Mouse (Mus musculus) neural tube, embryonic 13.5 days (tissue): ENCODE measurements around the gene Ntn4. TPM values are rescaled to one million over a fixed set of nuclear protein-coding genes. Genes with fewer than 3 reads are reported as not detected.

Experiments
- ATAC-seq: fragments of 200-750 bp; cut with Nextera tagmentation; 2 replicates; pipeline ENCODE4 v1.8.0; 2017; ENCODE audit warnings: low read depth, mild to moderate bottlenecking, moderate TSS enrichment, moderate library complexity
- H3K27ac ChIP-seq: fragments of 300-500 bp; sonication (generic); replicated peaks from 2 replicates; pipeline ENCODE4 v1.5.1; 2015; ENCODE audit warnings: moderate library complexity, mild to moderate bottlenecking, inconsistent platforms
- H3K27me3 ChIP-seq: fragments of 300-500 bp; sonication (generic); 2 replicates; pipeline ENCODE4 v1.6.1; 2015; ENCODE audit warnings: mild to moderate bottlenecking, inconsistent platforms
- H3K36me3 ChIP-seq: fragments of 300-500 bp; sonication (generic); 2 replicates; pipeline ENCODE4 v1.6.1; 2015; ENCODE audit warnings: mild to moderate bottlenecking, inconsistent platforms
- H3K4me1 ChIP-seq: fragments of 300-500 bp; sonication (generic); replicated peaks from 2 replicates; pipeline ENCODE4 v1.6.1; 2015; ENCODE audit warnings: inconsistent platforms
- H3K4me2 ChIP-seq: fragments of 300-500 bp; sonication (generic); 2 replicates; pipeline ENCODE4 v1.6.1; 2015; ENCODE audit warnings: inconsistent platforms, mild to moderate bottlenecking, moderate library complexity
- H3K4me3 ChIP-seq: fragments of 300-500 bp; sonication (generic); 2 replicates; pipeline ENCODE4 v1.5.1; 2015; ENCODE audit warnings: mild to moderate bottlenecking, inconsistent platforms
- H3K9ac ChIP-seq: fragments of 300-500 bp; sonication (generic); 2 replicates; pipeline ENCODE4 v1.6.1; 2015; ENCODE audit warnings: moderate library complexity, mild to moderate bottlenecking, inconsistent platforms
- H3K9me3 ChIP-seq: fragments of 300-500 bp; sonication (generic); 2 replicates; pipeline ENCODE4 v1.6.1; 2016; ENCODE audit warnings: inconsistent platforms
- WGBS: fragments of 180-500 bp; shearing (Covaris S2); methylation state at CpG from one replicate; pipeline ENCODE4 v1.1.7; 2015; 5-methylcytosine and 5-hydroxymethylcytosine counted together
- polyA plus RNA-seq: library from polyadenylated mRNA; unstranded; fragments of >200 nt; fragmentation: Nextera tagmentation; extraction: Ambion mirVana; gene quantifications from 2 replicates; pipeline ENCODE4 v1.2.1, GENCODE M21; 2015

Ntn4 gene
- polyA plus RNA-seq, 1 experiment from 2014 or later: 0.93 TPM

DNA sequence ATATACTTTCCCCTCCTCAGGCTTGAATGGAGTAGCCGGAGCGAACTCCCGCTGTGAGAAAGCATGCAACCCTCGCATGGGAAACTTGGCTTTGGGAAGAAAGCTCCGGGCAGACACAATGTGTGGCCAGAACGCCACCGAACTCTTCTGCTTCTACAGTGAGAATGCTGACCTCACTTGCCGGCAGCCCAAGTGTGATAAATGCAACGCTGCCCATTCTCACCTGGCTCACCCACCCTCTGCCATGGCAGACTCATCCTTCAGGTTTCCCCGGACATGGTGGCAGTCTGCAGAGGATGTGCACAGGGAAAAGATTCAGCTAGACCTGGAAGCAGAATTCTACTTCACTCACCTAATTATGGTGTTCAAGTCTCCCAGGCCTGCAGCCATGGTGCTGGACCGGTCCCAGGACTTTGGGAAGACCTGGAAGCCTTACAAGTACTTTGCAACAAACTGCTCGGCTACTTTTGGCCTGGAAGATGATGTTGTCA is 4.0 kb downstream of the Ntn4 start:
- Histone ChIP-seq H3K4me3 (no peak overlapping the region), H3K27me3 (no peaks in the 10 kb centered on the region), H3K36me3 (peaks cover 14% of the 10 kb centered on the region), H3K4me1 (peaks cover 38% of the 10 kb centered on the region), H3K9ac (no peak overlapping the region), H3K9me3 (no peaks in the 10 kb centered on the region), H3K4me2 (no peak overlapping the region), H3K27ac (no peak overlapping the region)
- ATAC-seq: no peak
- WGBS: 74% methylated on average over 12 of the region's 12 CpGs

DNA sequence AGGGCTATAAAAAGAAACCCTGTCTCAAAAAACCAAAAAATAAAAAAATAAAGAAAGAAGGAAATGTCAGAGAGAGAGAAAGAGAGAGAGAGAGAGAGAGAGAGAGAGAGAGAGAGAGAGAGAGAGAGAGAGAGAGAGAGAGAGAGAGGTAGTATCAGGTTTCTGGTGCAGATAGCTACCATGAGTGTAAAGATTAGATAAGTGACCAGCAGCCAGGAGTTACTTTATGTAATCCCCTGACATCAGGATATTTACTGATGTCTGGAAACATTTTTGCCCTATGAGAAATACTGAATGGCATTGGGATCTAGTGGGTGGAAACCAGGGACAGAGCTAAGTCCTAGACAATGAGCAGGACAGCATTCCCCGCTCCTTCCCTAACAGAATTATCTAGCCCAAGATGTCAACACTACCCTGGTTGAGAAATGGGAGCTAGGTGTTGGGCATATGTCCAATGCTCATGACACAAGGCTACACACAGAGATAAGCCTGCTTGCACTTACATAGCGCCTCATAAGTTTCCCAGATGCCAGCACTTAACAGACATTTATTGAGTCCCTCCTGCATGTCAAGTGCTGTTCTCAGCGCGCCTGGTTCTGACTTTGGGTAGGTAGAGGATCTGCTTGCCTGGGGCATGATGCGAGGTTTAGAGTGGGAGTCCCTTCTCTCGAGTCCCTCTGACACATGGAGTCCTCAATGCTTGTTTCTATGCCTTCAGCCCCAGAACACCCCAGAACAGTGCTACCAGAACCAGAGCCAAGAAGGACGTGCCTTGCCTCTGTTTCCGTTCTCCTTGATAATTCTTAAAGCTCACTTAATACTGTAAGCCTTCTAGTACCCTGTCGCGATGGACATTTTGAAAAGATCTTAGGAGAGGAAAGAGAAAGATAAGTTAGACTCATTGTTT is 7.4 kb downstream of the Ntn4 start:
- no peak for ATAC-seq
- H3K27me3 ChIP-seq: no peaks in the 10 kb centered on the region
- H3K36me3 ChIP-seq: peaks cover 17% of the 10 kb centered on the region
- H3K4me1 ChIP-seq: peaks cover 14% of the 10 kb centered on the region
- H3K4me2 ChIP-seq: no peak overlapping the region
- H3K9ac ChIP-seq: no peak overlapping the region
- no peak overlapping the region for H3K4me3 ChIP-seq
- WGBS: 91% methylated on average over 10 of the region's 10 CpGs
- H3K27ac ChIP-seq: no peak overlapping the region
- H3K9me3 ChIP-seq: no peaks in the 10 kb centered on the region

DNA sequence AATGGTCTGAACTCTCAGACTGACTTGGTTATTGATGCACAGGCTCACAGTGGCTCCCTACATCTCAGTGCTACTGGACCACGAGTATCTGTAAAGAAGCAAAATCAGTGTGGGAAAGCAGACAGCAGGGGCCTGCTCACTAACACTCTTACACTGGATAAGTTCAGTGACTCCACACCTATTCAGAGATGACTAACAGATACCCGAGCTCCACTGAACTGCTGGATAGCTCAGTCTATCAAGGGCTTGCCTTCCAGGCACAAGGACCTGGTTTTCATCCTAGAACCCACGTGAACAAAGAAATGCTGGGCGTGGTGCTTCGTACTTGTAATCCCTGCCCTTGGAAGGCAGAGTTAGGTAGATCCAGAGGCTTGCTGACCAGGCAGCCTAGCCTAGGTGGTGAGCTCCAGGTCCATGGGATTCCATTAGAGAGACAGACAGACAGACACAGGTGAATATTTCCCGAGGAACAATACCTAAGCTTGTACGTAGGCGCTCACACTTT is 8.2 kb downstream of the Ntn4 start:
- no peak overlapping the region for H3K27ac ChIP-seq
- no peak overlapping the region for H3K4me3 ChIP-seq
- WGBS: 90% methylated on average over 8 of the region's 8 CpGs
- H3K27me3 ChIP-seq: no peaks in the 10 kb centered on the region
- peaks cover 17% of the 10 kb centered on the region for H3K36me3 ChIP-seq
- H3K9ac ChIP-seq: no peak overlapping the region
- H3K4me2 ChIP-seq: no peak overlapping the region
- H3K4me1 ChIP-seq: 0 out of 2 replicates have a peak, but pooled peaks cover 8% of the 10 kb centered on the region
- H3K9me3 ChIP-seq: no peaks in the 10 kb centered on the region
- ATAC-seq: no peak

DNA sequence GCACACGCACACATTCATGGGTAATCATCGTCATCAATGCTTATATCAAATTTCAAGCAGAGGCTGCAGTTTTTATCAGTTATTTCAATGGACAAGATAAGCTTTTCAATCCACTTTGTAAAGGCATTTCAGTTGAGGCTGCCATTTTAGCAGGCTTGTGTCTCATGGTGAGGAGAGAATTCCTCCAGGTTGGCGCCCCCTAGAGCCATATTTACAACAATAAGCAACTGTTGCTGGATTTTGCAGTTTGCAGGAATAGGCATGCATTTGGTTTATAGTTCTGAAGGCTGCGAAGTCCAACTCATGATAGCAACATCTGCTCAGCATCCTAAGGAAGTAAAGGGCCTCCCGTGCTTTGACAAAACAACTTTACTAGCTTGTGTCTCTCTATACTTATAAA is 8.6 kb downstream of the Ntn4 start:
- Histone ChIP-seq H3K4me3 (no peak overlapping the region), H3K9ac (no peak overlapping the region), H3K36me3 (peaks cover 17% of the 10 kb centered on the region), H3K4me1 (0 out of 2 replicates have a peak, but pooled peaks cover 8% of the 10 kb centered on the region), H3K4me2 (no peak overlapping the region), H3K9me3 (no peaks in the 10 kb centered on the region), H3K27ac (no peak overlapping the region), H3K27me3 (no peaks in the 10 kb centered on the region)
- WGBS: 81% methylated on average over 5 of the region's 5 CpGs
- ATAC-seq: no peak

DNA sequence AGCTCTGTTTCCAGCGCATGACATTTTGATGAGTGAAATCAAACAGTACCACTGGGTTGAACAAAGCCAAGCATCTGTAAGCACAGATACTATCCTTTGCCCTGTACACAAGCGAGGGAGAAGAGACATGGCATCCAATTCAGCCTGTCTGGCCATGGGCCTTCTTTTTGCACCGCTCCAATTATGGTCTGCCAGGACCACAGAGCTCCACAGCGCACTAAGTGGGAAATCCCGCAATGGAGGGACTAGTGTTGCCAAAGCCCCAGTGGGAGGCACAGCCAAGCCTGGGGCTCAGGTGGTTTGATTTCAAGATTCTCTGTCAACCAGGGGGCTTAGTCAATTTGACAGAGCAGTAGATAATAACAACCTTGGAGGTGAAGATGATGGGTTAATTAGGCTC is 9.1 kb downstream of the Ntn4 start:
- no peak overlapping the region for H3K9ac ChIP-seq
- WGBS: 86% methylated on average over 5 of the region's 5 CpGs
- no peak overlapping the region for H3K4me3 ChIP-seq
- H3K4me2 ChIP-seq: no peak overlapping the region
- no peaks in the 10 kb centered on the region for H3K9me3 ChIP-seq
- H3K36me3 ChIP-seq: peaks cover 17% of the 10 kb centered on the region
- no peak for ATAC-seq
- 0 out of 2 replicates have a peak, but pooled peaks cover 8% of the 10 kb centered on the region for H3K4me1 ChIP-seq
- H3K27me3 ChIP-seq: no peaks in the 10 kb centered on the region
- no peak overlapping the region for H3K27ac ChIP-seq

DNA sequence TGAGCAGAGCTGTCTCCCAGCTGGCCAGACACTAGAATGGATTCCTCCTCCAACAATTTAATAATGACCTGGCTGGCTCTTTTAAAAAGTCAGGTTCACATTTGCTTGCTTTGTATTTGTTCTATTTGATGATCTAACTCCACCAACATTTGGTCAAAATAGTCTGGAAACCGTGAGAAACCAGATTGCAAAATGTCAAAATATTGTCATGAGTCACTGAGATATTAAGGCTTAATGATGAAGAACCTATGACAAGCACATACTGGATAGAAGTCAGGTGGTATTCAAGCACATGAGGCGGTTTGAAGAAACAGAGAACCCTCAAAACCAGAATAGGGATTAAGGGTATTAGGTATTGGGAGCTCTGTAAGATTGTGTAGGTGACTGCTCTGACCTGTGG is 12.8 kb downstream of the Ntn4 start:
- no peaks in the 10 kb centered on the region for H3K9me3 ChIP-seq
- 0 out of 2 replicates have a peak, but pooled peaks cover 2% of the 10 kb centered on the region for H3K4me1 ChIP-seq
- ATAC-seq: no peak
- no peak overlapping the region for H3K4me3 ChIP-seq
- H3K36me3 ChIP-seq: 0 out of 2 replicates have a peak, but pooled peaks cover 3% of the 10 kb centered on the region
- WGBS: 79% methylated on average over 2 of the region's 2 CpGs
- H3K9ac ChIP-seq: no peak overlapping the region
- no peak overlapping the region for H3K4me2 ChIP-seq
- no peaks in the 10 kb centered on the region for H3K27me3 ChIP-seq
- H3K27ac ChIP-seq: no peak overlapping the region

DNA sequence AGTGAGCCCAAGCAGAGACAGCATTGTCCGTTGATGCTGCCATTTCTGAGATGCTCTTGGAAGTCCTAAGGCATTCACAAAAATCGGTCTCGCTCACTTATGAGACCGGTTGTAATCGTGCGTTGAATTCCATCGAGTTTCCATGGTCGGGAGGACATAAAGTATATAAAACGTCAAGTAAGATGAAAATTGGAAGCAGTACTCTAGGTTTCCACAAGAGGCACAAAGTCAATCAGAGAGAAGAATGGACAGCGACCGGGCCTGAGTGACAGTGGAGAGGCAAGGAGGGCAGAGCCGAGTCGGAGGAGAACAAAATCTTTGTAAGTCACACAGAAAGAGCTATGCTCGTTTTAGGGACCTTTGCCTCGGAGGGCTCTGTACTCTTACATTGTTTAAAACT is 14.9 kb downstream of the Ntn4 start:
- ATAC-seq: no peak
- no peak overlapping the region for H3K9ac ChIP-seq
- H3K4me3 ChIP-seq: no peak overlapping the region
- H3K9me3 ChIP-seq: 0 out of 2 replicates have a peak, but pooled peaks cover 2% of the 10 kb centered on the region
- WGBS: 80% methylated on average over 15 of the region's 15 CpGs
- H3K4me1 ChIP-seq: no peaks in the 10 kb centered on the region
- no peaks in the 10 kb centered on the region for H3K27me3 ChIP-seq
- 0 out of 2 replicates have a peak, but pooled peaks cover 3% of the 10 kb centered on the region for H3K36me3 ChIP-seq
- no peak overlapping the region for H3K27ac ChIP-seq
- H3K4me2 ChIP-seq: no peak overlapping the region

DNA sequence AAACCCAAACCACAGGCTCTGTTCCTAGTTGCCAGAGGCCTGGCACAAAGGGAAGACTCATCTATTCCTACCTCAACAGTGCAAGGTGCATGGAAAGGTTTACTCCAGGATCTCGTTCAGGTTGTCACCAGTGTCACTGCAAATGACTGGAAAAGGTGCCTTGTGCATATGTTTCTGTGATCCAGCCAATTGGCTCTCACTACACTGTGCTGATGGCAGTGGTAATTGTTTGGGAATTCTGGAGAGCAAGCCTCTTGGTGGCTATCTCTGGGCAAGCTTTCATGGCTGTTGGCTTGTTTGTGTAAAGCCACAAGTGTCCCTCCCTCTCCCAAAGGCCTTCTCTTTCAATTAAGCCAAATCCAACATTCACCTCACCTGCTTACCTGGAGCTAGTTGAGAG is 19.3 kb downstream of the Ntn4 start:
- 95% methylated on average over 1 of the region's 1 CpGs for WGBS

DNA sequence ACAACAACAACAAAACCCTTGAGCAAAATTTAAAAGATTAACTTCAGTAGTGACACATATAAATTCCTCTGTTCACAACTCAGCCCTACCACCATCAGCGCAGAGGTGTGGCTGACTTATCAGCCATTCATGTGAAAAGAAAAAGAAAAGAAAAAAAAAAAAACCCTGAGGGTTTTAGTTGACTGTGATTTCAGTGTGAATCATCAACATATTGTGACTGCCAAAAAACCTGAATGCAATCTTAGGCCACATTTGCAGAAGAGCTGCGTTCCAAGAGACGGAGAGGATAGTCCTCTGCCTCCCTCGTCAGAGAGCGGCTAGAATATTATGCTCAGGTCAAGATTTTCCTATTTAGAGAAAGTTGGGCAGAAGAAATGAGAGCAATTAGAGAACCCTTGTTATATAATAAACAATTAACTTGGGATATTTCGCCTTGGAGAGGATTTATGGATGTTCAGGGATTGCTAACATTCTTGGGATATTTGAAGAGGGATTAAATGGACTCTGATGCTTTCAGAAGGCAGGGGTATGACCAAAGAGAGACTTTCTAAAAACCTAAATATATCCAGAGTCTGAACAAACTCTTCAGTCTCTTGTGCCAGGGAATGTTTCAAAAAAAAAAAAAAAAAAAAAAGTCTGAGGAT is 21.0 kb downstream of the Ntn4 start:
- H3K4me2 ChIP-seq: no peak overlapping the region
- WGBS: 86% methylated on average over 6 of the region's 6 CpGs
- no peak overlapping the region for H3K9ac ChIP-seq
- H3K4me3 ChIP-seq: no peak overlapping the region
- H3K36me3 ChIP-seq: no peaks in the 10 kb centered on the region
- ATAC-seq: no peak
- H3K4me1 ChIP-seq: no peaks in the 10 kb centered on the region
- H3K27me3 ChIP-seq: no peaks in the 10 kb centered on the region
- no peak overlapping the region for H3K27ac ChIP-seq
- 0 out of 2 replicates have a peak, but pooled peaks cover 2% of the 10 kb centered on the region for H3K9me3 ChIP-seq

More for the DNA sequence above, 19.3 kb downstream of the Ntn4 start:
- H3K9me3 ChIP-seq: 0 out of 2 replicates have a peak, but pooled peaks cover 2% of the 10 kb centered on the region
- H3K9ac ChIP-seq: no peak overlapping the region
- H3K27me3 ChIP-seq: no peaks in the 10 kb centered on the region
- no peaks in the 10 kb centered on the region for H3K4me1 ChIP-seq
- no peak overlapping the region for H3K4me3 ChIP-seq
- no peak overlapping the region for H3K27ac ChIP-seq
- H3K4me2 ChIP-seq: no peak overlapping the region
- no peaks in the 10 kb centered on the region for H3K36me3 ChIP-seq
- no peak for ATAC-seq

DNA sequence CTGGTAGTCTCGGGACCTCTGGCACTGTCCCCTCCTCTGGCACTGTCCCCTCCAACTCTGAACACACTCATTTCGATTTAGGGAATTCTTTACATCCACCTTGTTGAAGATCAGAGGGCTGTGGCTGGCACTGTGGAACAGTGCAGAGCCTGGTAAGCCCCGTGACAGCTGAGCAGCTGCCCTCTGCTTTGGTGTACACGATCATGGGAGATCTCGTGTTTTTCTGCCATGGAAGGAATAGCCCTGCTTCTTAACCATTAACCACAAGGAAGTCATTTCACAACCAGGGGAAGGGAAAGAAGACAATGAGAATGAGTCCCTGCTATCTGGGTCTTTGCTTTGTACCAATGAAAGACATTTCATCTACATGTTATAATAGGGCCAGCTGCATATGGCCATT is 21.5 kb downstream of the Ntn4 start:
- Histone ChIP-seq H3K9ac (no peak overlapping the region), H3K27ac (no peak overlapping the region), H3K27me3 (no peaks in the 10 kb centered on the region), H3K9me3 (0 out of 2 replicates have a peak, but pooled peaks cover 2% of the 10 kb centered on the region), H3K4me2 (no peak overlapping the region), H3K36me3 (no peaks in the 10 kb centered on the region), H3K4me1 (no peaks in the 10 kb centered on the region), H3K4me3 (no peak overlapping the region)
- ATAC-seq: no peak
- WGBS: 75% methylated on average over 5 of the region's 5 CpGs

DNA sequence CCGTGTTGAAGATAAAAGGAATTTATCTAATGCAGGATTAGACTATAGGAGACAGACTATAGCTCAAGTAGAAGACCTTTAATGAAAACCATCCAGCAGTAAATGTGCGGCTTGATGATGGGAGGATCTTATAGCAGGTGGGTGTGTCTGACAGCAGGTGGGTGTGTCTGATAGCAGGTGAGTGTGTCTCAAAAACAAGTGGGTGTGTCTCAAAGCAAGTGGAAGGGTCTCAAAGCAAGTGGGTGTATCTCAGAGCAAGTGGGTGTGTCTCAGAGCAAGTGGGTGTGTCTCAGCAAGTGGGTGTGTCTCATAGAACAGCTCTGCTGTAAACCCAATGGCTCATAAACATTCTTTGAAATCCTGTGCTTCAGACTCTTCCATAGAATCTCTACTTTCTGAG is 25.7 kb downstream of the Ntn4 start:
- H3K27ac ChIP-seq: no peak overlapping the region
- H3K4me2 ChIP-seq: no peak overlapping the region
- 69% methylated on average over 2 of the region's 2 CpGs for WGBS
- no peaks in the 10 kb centered on the region for H3K27me3 ChIP-seq
- no peak overlapping the region for H3K4me3 ChIP-seq
- no peaks in the 10 kb centered on the region for H3K36me3 ChIP-seq
- no peaks in the 10 kb centered on the region for H3K9me3 ChIP-seq
- H3K4me1 ChIP-seq: no peaks in the 10 kb centered on the region
- ATAC-seq: no peak
- H3K9ac ChIP-seq: no peak overlapping the region

DNA sequence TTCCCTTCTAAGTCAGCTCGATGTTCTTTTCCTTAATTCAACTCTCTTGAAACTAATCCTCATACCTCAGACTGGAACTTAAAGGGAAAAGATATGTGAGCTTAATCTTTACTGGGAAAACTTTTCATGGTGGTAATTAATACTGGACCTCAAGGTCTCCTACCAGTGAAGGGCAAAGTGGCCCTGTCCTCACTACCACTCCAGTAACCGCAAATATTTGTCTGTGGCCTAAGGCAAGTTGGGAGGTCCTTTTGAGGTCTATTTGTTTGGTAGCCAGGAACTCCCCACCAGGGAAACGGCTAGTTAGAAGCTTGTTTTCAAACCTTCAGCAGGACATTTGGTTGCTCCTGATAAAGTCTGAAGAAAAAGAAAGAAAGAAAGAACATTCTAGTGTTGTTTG is 26.5 kb downstream of the Ntn4 start:
- Histone ChIP-seq H3K9me3 (no peaks in the 10 kb centered on the region), H3K27me3 (no peaks in the 10 kb centered on the region), H3K4me1 (no peaks in the 10 kb centered on the region), H3K4me2 (no peak overlapping the region), H3K4me3 (no peak overlapping the region), H3K36me3 (no peaks in the 10 kb centered on the region), H3K9ac (no peak overlapping the region), H3K27ac (no peak overlapping the region)
- ATAC-seq: no peak
- 76% methylated on average over 3 of the region's 3 CpGs for WGBS
